Mouse (Mus musculus): ENCODE results near the gene Sorcs3.

DNA sequence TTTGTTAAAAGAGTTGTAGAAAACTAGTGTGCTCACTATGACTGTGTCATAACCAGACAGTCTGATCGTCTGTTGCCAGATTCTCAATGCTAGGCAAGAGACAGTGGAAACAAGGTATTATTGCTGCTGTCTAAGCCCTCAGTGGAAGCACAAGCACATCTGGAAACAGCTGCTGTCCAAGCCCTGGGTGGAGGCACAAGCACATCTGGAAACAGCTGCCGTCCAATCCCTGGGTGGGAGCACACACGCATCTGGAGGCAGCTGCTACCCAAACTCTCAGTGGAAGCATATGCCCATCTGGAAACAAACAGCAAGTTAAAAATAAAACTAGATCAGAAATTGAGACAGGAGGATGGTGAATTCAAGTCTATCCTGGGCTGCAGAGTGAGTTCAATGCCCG lies 136.9 kb downstream of the Sorcs3 start:
- TF ChIP-seq CTCF (conservative IDR thresholded peaks at IDR 0.05; ENCODE audit: insufficient read depth, insufficient read length, low read depth, low read length) = no peak
- no peak for TF ChIP-seq POLR2A (IDR thresholded peaks at IDR 0.05; ENCODE audit: low read depth, low read length)
